Mouse (Mus musculus) cortical plate, adult 2 months (tissue): Measurements from ENCODE around the gene Hspg2.

Experiments
- CTCF ChIP-seq: fragments of 200-500 bp; IDR thresholded peaks from 2 replicates; pipeline ENCODE4 v1.5.1; 2011; ENCODE audit warnings: mild to moderate bottlenecking, control low read depth, low read length; ENCODE audit not compliant: insufficient read depth; ENCODE audit errors: extremely low read depth
- POLR2A ChIP-seq: fragments of 200-500 bp; IDR thresholded peaks from 2 replicates; pipeline ENCODE4 v1.6.1; 2011; ENCODE audit warnings: mild to moderate bottlenecking, low read length, control low read depth; ENCODE audit not compliant: insufficient read depth; ENCODE audit errors: extremely low read depth

DNA sequence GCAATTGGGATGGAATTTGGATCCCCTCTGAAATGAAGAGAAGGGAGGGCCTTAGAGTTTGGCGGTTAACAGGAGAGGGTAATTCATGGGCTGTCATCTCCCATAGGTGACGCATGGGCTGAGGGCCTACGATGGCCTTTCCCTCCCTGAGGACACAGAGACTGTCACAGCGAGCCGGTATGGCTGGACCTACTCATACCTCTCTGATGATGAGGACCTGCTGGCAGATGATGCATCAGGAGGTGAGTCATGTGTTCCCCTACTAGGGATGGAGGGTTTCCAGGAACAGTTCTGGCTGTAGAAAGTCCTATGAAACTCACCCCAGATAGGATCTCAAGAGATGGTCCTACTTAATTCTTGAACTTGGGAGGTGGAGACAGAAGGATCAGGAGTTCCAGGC is 32.4 kb downstream of the Hspg2 start:
- no peak for TF ChIP-seq CTCF
- TF ChIP-seq POLR2A = no peak
